Mouse (Mus musculus) heart, postnatal 36 days (tissue): ENCODE measurements around the gene Ankrd6. TPM values are rescaled to one million over a fixed set of nuclear protein-coding genes. Genes with fewer than 3 reads are reported as not detected.

ENCODE experiments used
- DNase-seq, 2 experiments: peaks; one replicate each; pipeline ENCODE4 v3.0.0; 2021 to 2022
- intact Hi-C: fragments of 180-260 bp; cut with DNase I; formaldehyde crosslinking; loops from one replicate; pipeline ENCODE4 v1.15.1; 2025
- total RNA-seq, 2 experiments: library from RNA; stranded (reverse); gene quantifications; 2 replicates each; pipeline ENCODE4 v1.2.3; 2021

The Ankrd6 gene
- total RNA-seq, 2 experiments from 2014 or later, result 3.6 to 7.4 TPM

GRCm38 (mm10) chr4:32906627-32907026, 44.0 kb downstream of the Ankrd6 start:
- peak; percentile 66 to 70 for DNase-seq
- intact Hi-C loops, result no loop called here

GRCm38 (mm10) chr4:32905913-32906312, 44.7 kb downstream of the Ankrd6 start:
- no peak for DNase-seq
- intact Hi-C loops, result no loop called here

- intact Hi-C loops, result no loop called here
Measured at GRCm38 (mm10) chr4:32905381-32905780, 45.3 kb downstream of the Ankrd6 start.

GRCm38 (mm10) chr4:32903826-32904225, 46.8 kb downstream of the Ankrd6 start:
- DNase-seq, result no peak
- intact Hi-C loops, result no loop called here

More at GRCm38 (mm10) chr4:32905381-32905780, 45.3 kb downstream of the Ankrd6 start:
- no peak for DNase-seq

- intact Hi-C loops, result no loop called here
- DNase-seq, result no peak
Measured at GRCm38 (mm10) chr4:32899051-32899450, 51.6 kb downstream of the Ankrd6 start.

- intact Hi-C loops, result loop anchor here (2.0 kb wide), 1 partner anchor 57 kb away; no protein-coding TSS in a partner anchor
- DNase-seq, result no peak
Measured at GRCm38 (mm10) chr4:32891341-32891740, 59.3 kb downstream of the Ankrd6 start.

GRCm38 (mm10) chr4:32890735-32891098, 59.9 kb downstream of the Ankrd6 start:
- intact Hi-C loops, result loop anchor here (2.0 kb wide), 1 partner anchor 58 kb away; no protein-coding TSS in a partner anchor
- peak; percentile 7 to 15 for DNase-seq

GRCm38 (mm10) chr4:32889996-32890734, 60.5 kb downstream of the Ankrd6 start:
- intact Hi-C loops, result loop anchor here (2.0 kb wide), 1 partner anchor 59 kb away; no protein-coding TSS in a partner anchor
- DNase-seq, result peak; percentile 20 to 35

GRCm38 (mm10) chr4:32889246-32889645, 61.4 kb downstream of the Ankrd6 start:
- intact Hi-C loops, result no loop called here
- peak; percentile 58 to 67 for DNase-seq

- no peak for DNase-seq
- intact Hi-C loops, result no loop called here
Measured at GRCm38 (mm10) chr4:32886479-32886878, 64.2 kb downstream of the Ankrd6 start.

- DNase-seq, result no peak
- intact Hi-C loops, result no loop called here
Measured at GRCm38 (mm10) chr4:32884599-32884998, 66.0 kb downstream of the Ankrd6 start.

GRCm38 (mm10) chr4:32881001-32881400, 69.6 kb downstream of the Ankrd6 start:
- intact Hi-C loops, result no loop called here
- no peak for DNase-seq

- no peak for DNase-seq
- intact Hi-C loops, result no loop called here
Measured at GRCm38 (mm10) chr4:32874669-32875068, 76.0 kb downstream of the Ankrd6 start.

GRCm38 (mm10) chr4:32872189-32872749, 78.4 kb downstream of the Ankrd6 start:
- DNase-seq, result no peak

GRCm38 (mm10) chr4:32869370-32869769, 81.3 kb downstream of the Ankrd6 start:
- intact Hi-C loops, result no loop called here

More at GRCm38 (mm10) chr4:32872189-32872749, 78.4 kb downstream of the Ankrd6 start:
- intact Hi-C loops, result no loop called here

GRCm38 (mm10) chr4:32868858-32869257, 81.8 kb downstream of the Ankrd6 start:
- intact Hi-C loops, result no loop called here
- DNase-seq, result no peak

More at GRCm38 (mm10) chr4:32869370-32869769, 81.3 kb downstream of the Ankrd6 start:
- DNase-seq, result no peak

- intact Hi-C loops, result no loop called here
- no peak for DNase-seq
Measured at GRCm38 (mm10) chr4:32868437-32868836, 82.2 kb downstream of the Ankrd6 start.

- intact Hi-C loops, result no loop called here
- no peak for DNase-seq
Measured at GRCm38 (mm10) chr4:32867460-32867859, 83.2 kb downstream of the Ankrd6 start.

- DNase-seq, result no peak
- intact Hi-C loops, result no loop called here
Measured at GRCm38 (mm10) chr4:32864867-32865242, 85.8 kb downstream of the Ankrd6 start.

- DNase-seq, result no peak
- intact Hi-C loops, result no loop called here
Measured at GRCm38 (mm10) chr4:32864131-32864866, 86.3 kb downstream of the Ankrd6 start.

GRCm38 (mm10) chr4:32863447-32864130, 87.1 kb downstream of the Ankrd6 start:
- intact Hi-C loops, result no loop called here
- no peak for DNase-seq
